Mouse (Mus musculus) heart, postnatal 0 days (tissue): Measurements from ENCODE around the gene Gm49322.

Experiments used
- CTCF ChIP-seq: IDR thresholded peaks from 2 replicates; pipeline ENCODE4 v1.5.1; 2016; ENCODE audit warnings: antibody characterized with exemption, control low read depth, low read depth
- EP300 ChIP-seq: IDR thresholded peaks from 2 replicates; pipeline ENCODE4 v1.6.1; 2016; ENCODE audit warnings: antibody characterized with exemption, low read depth

DNA sequence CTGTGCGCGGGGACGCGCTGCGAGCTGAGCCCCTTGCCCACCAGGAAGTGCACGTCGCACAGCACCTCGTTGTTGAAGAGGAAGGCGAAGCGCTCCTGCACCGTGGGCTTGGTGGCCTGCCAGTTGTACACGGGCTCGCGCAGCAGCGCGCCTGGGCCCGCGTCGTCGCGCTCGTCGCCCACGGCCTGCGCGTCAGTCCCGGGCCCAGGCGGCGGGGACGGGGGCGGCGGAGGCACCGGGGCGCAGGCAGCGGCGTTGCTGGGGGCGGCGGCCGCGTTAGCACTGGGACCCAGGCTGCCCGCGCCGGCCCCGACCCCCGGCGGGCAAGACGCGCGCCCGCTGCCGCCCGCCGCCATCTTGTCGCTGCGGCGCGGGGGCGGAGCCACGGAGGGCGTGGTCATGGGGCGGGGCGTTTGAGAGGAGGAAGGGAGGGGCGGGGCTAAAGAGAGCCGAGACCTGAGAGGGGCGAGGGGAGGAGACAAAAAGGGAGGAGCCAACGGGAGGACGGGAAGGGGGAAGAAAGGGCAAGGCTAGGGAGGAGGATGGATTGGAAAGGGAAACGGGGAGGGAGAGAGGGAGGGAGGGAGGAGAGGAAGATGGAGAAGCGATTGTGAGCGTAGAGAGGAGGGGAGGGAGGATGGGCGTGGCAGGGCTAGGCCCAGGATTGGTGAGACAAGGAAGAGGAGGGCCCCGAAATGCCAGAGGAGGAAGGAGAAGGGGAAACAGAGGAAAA is 50.5 kb downstream of the Gm49322 start:
- TF ChIP-seq CTCF = no peak
- no peak for TF ChIP-seq EP300
